Mouse (Mus musculus) cerebellum, adult 2 months (tissue): Measurements from ENCODE around the gene Ece1. TPM values are rescaled to one million over a fixed set of nuclear protein-coding genes. Genes with fewer than 3 reads are reported as not detected.

Source experiments
- DNase-seq, 2 experiments: peaks; one replicate each; pipeline ENCODE4 v3.0.0; 2021
- H3K27ac ChIP-seq: fragments of 200-500 bp; 2 replicates; pipeline ENCODE4 v1.5.1; 2012; ENCODE audit warnings: low read length, control low read depth, inconsistent platforms; ENCODE audit not compliant: insufficient read depth
- H3K27me3 ChIP-seq: fragments of 200-500 bp; 2 replicates; pipeline ENCODE4 v1.6.1; 2012; ENCODE audit warnings: inconsistent platforms, mild to moderate bottlenecking, low read length, moderate library complexity; ENCODE audit not compliant: control insufficient read depth, insufficient read depth
- H3K4me1 ChIP-seq: fragments of 200-500 bp; 2 replicates; pipeline ENCODE4 v1.6.1; 2011; ENCODE audit warnings: low read length; ENCODE audit not compliant: control insufficient read depth, insufficient read depth
- H3K4me3 ChIP-seq: fragments of 200-500 bp; replicated peaks from 2 replicates; pipeline ENCODE3; 2011; ENCODE audit warnings: mild to moderate bottlenecking, low read depth, low read length, control low read depth; ENCODE audit not compliant: insufficient read depth
- CTCF ChIP-seq: fragments of 200-500 bp; IDR thresholded peaks from 2 replicates; pipeline ENCODE4 v1.5.1; 2011; ENCODE audit warnings: low read depth, mild to moderate bottlenecking, control low read depth, low read length, moderate library complexity, borderline replicate concordance; ENCODE audit not compliant: insufficient read depth
- POLR2A ChIP-seq: fragments of 200-500 bp; IDR thresholded peaks from 2 replicates; pipeline ENCODE4 v1.6.1; 2011; ENCODE audit warnings: low read length, control low read depth, borderline replicate concordance; ENCODE audit not compliant: insufficient read depth
- WGBS: fragments of 180-500 bp; shearing (Covaris S2); methylation state at CpG from one replicate; pipeline ENCODE4 v1.1.7; 2018; 5-methylcytosine and 5-hydroxymethylcytosine counted together
- polyA plus RNA-seq: library from polyadenylated mRNA; depleted of rRNA; stranded (reverse); fragments of >200 nt; gene quantifications from 2 replicates; pipeline ENCODE4 v1.2.3, GENCODE M21; 2012

Gene Ece1
- polyA plus RNA-seq, 1 experiment = 48.5 TPM

DNA sequence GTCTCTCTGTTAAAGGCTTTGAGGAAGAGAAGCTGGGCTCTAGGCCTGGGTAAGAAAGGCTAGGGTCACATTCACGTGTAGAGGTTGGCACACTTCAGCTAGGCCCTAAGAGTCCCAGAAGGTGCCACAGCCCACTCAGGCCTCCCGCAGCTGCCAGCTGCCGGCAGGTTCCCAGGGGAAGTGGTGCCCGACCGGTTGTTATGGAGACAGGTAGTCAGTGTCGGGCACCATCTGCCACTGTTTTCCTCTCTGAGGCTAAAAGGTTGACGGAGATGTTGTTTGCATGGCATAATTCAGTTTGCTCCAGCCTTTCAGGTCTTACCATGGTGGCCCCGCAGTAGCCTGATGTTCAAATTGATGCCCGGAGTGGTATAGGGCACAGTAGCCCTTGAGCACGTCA lies 78.0 kb downstream of the Ece1 start:
- H3K27ac ChIP-seq = peak overlapping the region; percentile 94
- H3K4me1 ChIP-seq = peaks cover 72% of the 10 kb centered on the region
- TF ChIP-seq POLR2A = no peak
- no peak for TF ChIP-seq CTCF
- WGBS = 11% methylated on average over 10 of the region's 10 CpGs
- DNase-seq = peak; percentile 83 to 87
- H3K27me3 ChIP-seq = no peaks in the 10 kb centered on the region
- no peak overlapping the region for H3K4me3 ChIP-seq

DNA sequence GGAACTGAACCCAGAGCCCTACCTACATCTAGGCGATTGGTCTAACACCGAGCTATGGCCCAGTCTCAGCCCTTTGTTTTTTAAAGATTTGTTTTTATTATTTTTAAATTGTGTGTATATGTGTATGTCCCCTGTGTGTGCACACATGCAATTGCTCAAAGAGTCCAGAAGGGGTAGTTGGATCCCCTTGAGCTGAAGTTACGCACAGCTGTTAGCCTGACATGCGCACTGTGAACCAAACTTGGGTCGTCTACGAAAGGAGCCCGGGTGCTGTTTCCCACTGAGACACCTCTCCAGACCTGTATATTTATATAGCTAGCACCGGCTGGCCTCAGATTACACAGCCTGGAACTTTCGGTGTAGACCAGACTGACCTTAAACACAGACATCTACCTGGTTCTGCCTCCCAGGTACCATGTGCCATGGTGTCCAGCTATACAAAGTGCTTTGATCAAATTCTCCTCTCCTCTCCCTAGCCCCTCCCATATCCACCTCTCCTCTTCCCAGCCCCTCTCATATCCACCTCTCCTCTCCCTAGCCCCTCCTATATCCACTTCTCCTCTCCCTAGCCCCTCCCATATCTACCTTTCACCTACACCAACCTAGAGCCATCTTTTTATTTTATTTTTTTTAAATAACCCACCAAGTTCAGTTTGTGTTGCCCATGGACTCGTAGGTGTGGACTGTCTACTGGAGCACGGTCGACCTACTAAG lies 79.3 kb downstream of the Ece1 start:
- Histone ChIP-seq H3K27me3 (no peaks in the 10 kb centered on the region), H3K27ac (peak overlapping the region; percentile 94), H3K4me1 (peaks cover 65% of the 10 kb centered on the region), H3K4me3 (no peak overlapping the region)
- TF ChIP-seq POLR2A (no peak), CTCF (no peak)
- peak in 1 of 2 experiments; percentile 35 for DNase-seq
- 86% methylated on average over 12 of the region's 12 CpGs for WGBS

DNA sequence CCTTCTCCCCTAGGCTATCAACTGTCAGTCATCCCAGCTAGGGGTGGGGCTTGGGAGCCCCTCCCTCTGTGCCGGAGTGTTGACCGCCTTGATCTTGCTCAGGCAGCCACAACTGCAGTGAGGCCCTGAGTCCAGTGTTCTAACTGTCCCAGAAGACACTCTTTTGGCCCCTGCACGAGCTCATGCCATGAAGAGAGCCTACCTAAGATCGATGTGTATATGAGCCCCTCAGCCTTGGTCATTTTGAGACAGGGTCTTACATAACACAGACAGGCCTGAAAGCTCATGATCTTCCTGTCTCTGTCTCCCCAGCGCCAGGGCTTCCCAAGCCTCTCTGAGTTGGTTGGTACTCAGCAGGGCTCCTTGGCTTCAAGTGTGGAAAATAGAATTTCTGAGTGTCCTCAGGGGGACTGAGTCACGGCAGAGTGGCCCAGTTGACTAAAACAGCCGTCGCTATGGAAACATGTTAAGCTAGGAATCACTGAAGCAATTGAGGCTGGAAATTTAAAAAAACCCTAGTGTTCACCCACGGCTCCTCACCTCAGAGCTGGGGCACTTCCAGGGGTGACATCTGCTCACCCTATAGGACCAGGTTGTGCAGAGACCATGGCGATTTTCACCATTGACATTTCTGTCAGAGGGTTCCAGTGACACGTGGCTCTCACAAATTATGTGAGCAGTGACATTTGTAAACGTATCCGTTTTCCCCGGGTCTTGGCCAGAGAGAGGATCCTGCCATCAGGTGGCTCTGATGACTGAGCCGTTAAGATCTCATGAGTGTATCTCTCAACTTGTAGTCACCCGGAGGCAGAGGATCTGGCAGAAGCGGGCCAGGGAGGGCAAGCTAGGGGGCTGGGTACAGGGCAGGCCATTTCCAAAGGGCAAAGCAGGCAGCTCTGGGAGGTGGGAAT lies 80.1 kb downstream of the Ece1 start:
- WGBS = 10% methylated on average over 17 of the region's 17 CpGs
- TF ChIP-seq POLR2A (peak; percentile 17; the same call in 1 of the 2 replicates), CTCF (no peak; the same call in 1 of the 2 replicates)
- Histone ChIP-seq H3K4me1 (peaks cover 60% of the 10 kb centered on the region), H3K27me3 (no peaks in the 10 kb centered on the region), H3K4me3 (no peak overlapping the region), H3K27ac (peak overlapping the region; percentile 94)
- DNase-seq = peak; percentile 84 to 93

DNA sequence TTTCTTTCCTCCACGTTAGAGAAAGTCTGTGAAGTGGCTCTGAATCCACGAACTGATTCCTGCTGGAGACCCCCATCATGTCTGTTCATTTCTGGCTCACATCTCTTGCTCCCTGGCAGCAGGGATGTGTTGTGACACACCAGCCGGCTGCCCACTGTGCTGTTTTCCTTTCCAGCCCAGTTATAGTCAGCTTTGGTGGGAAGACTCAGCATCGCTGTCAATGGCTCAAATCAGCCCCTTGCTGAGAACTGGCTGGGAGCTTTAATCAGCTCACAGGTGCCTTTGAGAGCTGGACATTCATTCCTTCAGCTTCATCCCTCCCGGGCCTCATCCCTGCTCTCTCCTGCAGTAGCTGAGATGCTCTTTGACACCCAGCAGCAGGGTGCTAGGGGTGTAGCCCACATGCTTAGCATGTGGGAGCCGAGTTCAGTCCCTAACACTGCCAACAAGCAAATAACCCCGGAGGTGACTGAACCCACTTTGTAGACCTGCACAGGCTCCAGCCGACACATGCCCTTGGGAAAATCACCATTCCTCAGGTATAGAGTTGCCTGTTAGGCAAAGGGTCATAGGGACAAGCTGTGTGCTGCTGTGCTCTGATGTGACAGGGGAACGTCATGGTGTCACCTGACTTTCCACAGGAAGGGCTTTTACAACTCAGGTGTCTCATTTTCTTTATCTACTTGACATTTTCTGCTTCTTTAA lies 80.9 kb downstream of the Ece1 start:
- Histone ChIP-seq H3K27ac (peak overlapping the region; percentile 80), H3K4me3 (no peak overlapping the region), H3K4me1 (peaks cover 56% of the 10 kb centered on the region), H3K27me3 (no peaks in the 10 kb centered on the region)
- no peak for TF ChIP-seq CTCF
- no peak for TF ChIP-seq POLR2A
- 18% methylated on average over 9 of the region's 9 CpGs for WGBS
- peak in 1 of 2 experiments; percentile 80 for DNase-seq

DNA sequence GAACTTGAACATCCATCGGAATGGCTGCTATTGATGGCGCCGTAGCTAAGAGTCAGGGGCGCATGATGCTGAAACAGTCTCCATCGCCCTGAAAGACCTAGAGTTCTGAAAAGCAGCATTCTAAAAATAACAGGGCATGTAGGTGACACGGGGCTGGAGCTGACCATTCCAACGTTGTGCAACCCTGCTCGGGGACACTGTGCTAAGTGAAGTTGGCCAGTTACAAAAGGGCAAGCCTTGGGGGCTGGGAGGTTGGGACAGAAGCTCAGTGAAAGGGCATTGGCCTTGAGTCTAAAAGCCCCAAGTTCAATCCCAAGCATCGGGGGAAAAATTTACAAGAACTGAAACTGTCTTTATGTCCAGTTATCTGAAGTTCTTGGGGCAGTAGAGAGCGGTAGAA lies 81.5 kb downstream of the Ece1 start:
- no peak for DNase-seq
- H3K27ac ChIP-seq = peak overlapping the region; percentile 80
- 62% methylated on average over 10 of the region's 10 CpGs for WGBS
- TF ChIP-seq CTCF (no peak), POLR2A (no peak)
- H3K27me3 ChIP-seq = no peaks in the 10 kb centered on the region
- H3K4me1 ChIP-seq = peaks cover 51% of the 10 kb centered on the region
- no peak overlapping the region for H3K4me3 ChIP-seq

DNA sequence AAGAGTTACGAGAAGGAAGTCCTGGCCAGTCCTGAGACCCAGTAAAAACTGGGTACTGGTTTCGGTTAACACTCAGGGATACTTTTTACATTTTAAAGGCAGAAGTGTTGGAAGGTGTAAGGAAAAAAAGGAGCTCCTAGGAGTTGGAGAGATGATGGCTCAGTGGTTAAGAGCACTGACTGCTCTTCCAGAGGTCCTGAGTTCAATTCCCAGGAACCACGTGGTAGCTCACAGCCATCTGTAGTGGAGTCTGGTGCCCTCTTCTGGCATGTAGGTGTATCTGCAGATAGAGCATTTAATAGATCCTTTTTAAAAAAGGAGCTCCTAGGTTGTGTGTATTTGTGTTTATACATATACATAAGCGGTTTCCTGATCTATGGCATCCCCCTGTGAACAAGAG lies 83.3 kb downstream of the Ece1 start:
- Histone ChIP-seq H3K27ac (no peak overlapping the region), H3K27me3 (no peaks in the 10 kb centered on the region), H3K4me1 (peaks cover 33% of the 10 kb centered on the region), H3K4me3 (no peak overlapping the region)
- TF ChIP-seq POLR2A = no peak
- peak; percentile 63; the same call in 1 of the 2 replicates for TF ChIP-seq CTCF
- 78% methylated on average over 4 of the region's 4 CpGs for WGBS
- DNase-seq = no peak

DNA sequence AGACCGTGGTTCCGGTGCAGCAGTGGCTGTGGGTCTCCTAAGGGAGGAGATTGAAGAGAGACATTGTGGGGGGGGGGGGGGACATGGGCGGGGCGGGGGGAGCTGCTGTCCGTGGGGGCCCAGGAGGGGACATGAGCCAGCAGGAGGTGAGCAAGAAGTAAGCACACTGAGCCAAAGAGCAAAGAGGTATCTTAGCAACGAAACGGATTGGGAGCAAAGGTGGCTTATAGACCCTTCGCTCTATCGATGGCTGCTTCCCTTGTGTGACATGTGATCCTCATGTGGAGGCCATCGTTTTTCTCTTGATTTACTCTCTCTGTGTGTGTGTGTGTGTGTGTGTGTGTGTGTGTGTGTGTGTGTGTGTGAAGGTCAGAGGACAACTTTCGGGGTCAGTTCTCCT lies 84.4 kb downstream of the Ece1 start:
- no peak for DNase-seq
- no peaks in the 10 kb centered on the region for H3K27me3 ChIP-seq
- 73% methylated on average over 11 of the region's 11 CpGs for WGBS
- TF ChIP-seq CTCF (no peak), POLR2A (no peak)
- no peak overlapping the region for H3K27ac ChIP-seq
- peaks cover 28% of the 10 kb centered on the region for H3K4me1 ChIP-seq
- H3K4me3 ChIP-seq = no peak overlapping the region
